Mouse (Mus musculus) myocyte (in vitro differentiated cells): ENCODE measurements around the gene Larp6. TPM values are rescaled to one million over a fixed set of nuclear protein-coding genes. Genes with fewer than 3 reads are reported as not detected.

Experiments used
- H3K27me3 ChIP-seq: one replicate; pipeline ENCODE4 v1.6.1; 2011; ENCODE audit not compliant: control insufficient read depth, insufficient read depth, insufficient read length
- H3K36me3 ChIP-seq: one replicate; pipeline ENCODE4 v1.6.1; 2011; ENCODE audit not compliant: control insufficient read depth, insufficient read depth
- H3K4me2 ChIP-seq: one replicate; pipeline ENCODE4 v1.6.1; 2011; ENCODE audit warnings: low read depth, control low read depth
- H3K4me3 ChIP-seq: one replicate; pipeline ENCODE4 v1.5.1; 2011; ENCODE audit warnings: mild to moderate bottlenecking, control low read depth, moderate library complexity
- H3K79me2 ChIP-seq: one replicate; pipeline ENCODE4 v1.6.1; 2011; ENCODE audit not compliant: control insufficient read depth, insufficient read depth
- H3ac ChIP-seq: one replicate; pipeline ENCODE4 v1.6.1; 2011; ENCODE audit not compliant: control insufficient read depth, insufficient read length
- CEBPB ChIP-seq: IDR thresholded peaks from 2 replicates; pipeline ENCODE4 v1.6.1; 2011; ENCODE audit warnings: mild to moderate bottlenecking, moderate library complexity; ENCODE audit not compliant: poor library complexity, insufficient read depth, severe bottlenecking
- E2F4 ChIP-seq: IDR thresholded peaks from one replicate; pipeline ENCODE4 v1.6.1; 2011; ENCODE audit warnings: mild to moderate bottlenecking, control low read depth, moderate library complexity; ENCODE audit not compliant: insufficient read depth
- MAX ChIP-seq: IDR thresholded peaks from one replicate; pipeline ENCODE4 v1.6.1; 2011; ENCODE audit warnings: low read depth, mild to moderate bottlenecking, control low read depth
- MYOD1 ChIP-seq, 3 experiments: IDR thresholded peaks; one replicate each; pipeline ENCODE4 v1.6.1; 2011; ENCODE audit warnings: control low read depth in 2 of 3, low read depth in 2 of 3, mild to moderate bottlenecking in 2 of 3, moderate library complexity in 1 of 3; ENCODE audit not compliant: insufficient read length in 2 of 3, control insufficient read depth in 1 of 3
- MYOG ChIP-seq, 3 experiments: IDR thresholded peaks; one replicate each; pipeline ENCODE4 v1.6.1; 2011; ENCODE audit warnings: control low read depth in 2 of 3, low read depth in 2 of 3, mild to moderate bottlenecking in 2 of 3; ENCODE audit not compliant: insufficient read length in 2 of 3, control insufficient read depth in 1 of 3, insufficient read depth in 1 of 3
- POLR2A ChIP-seq: IDR thresholded peaks from one replicate; pipeline ENCODE4 v1.6.1; 2011; ENCODE audit warnings: low read depth, mild to moderate bottlenecking, control low read depth, moderate library complexity; ENCODE audit not compliant: insufficient read length
- POLR2AphosphoS2 ChIP-seq: IDR thresholded peaks from one replicate; pipeline ENCODE4 v1.6.1; 2011; ENCODE audit warnings: low read depth, control low read depth; ENCODE audit not compliant: insufficient read length
- REST ChIP-seq: IDR thresholded peaks from one replicate; pipeline ENCODE4 v1.6.1; 2011; ENCODE audit warnings: mild to moderate bottlenecking, control low read depth, moderate library complexity; ENCODE audit not compliant: insufficient read depth, insufficient read length
- SRF ChIP-seq: IDR thresholded peaks from one replicate; pipeline ENCODE4 v1.6.1; 2011; ENCODE audit warnings: low read depth; ENCODE audit not compliant: control insufficient read depth, insufficient read length
- TCF12 ChIP-seq: IDR thresholded peaks from one replicate; pipeline ENCODE4 v1.6.1; 2011; ENCODE audit warnings: mild to moderate bottlenecking, control low read depth; ENCODE audit not compliant: poor library complexity, insufficient read depth, severe bottlenecking
- TCF3 ChIP-seq: IDR thresholded peaks from one replicate; pipeline ENCODE4 v1.6.1; 2011; ENCODE audit warnings: low read depth, control low read depth; ENCODE audit not compliant: insufficient read length
- USF1 ChIP-seq: IDR thresholded peaks from one replicate; pipeline ENCODE4 v1.6.1; 2011; ENCODE audit warnings: low read depth, mild to moderate bottlenecking, control low read depth, moderate library complexity
- polyA plus RNA-seq: library from polyadenylated mRNA; unstranded; fragments of >200 nt; fragmentation: generic; extraction: Trizol; gene quantifications from one replicate; pipeline ENCODE4 v1.2.1, GENCODE M21; 2012; ENCODE audit warnings: missing spikeins

Larp6 gene
- polyA plus RNA-seq, 1 experiment = 0.83 TPM

DNA sequence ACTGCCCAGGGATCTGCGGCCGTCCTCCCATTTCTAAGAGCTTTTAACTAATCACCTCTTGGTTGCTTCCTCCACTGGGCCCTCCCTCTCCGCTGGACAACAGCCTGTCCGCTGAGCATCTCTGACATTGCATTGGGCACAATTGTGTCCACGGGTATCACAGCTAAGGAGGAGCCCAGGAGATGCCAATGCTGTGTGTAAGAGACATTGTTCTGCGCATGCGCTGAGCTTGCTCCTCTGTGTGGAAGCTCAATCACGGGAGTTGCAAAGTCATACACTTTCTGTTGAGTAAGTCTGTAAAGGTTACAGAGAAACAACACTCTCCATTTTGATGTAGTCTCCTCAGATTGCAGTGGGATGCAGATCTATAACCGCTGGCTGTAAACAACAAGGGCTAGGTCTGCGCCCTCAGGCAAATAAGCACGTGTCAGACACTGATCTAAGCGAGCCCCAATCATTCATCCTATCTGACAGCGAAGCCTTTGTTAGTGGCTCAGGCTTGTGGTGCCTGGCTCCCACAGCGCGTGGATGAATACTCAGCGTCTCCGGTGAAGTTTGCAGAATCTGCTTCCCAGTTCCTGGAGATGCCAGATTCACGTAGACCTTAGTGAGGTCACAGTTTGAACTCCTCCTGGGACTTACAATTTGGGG is 13.1 kb upstream of the Larp6 start:
- H3K79me2 ChIP-seq = no peaks in the 10 kb centered on the region
- H3K4me3 ChIP-seq = no peak overlapping the region
- no peaks in the 10 kb centered on the region for H3K27me3 ChIP-seq
- H3K36me3 ChIP-seq = no peaks in the 10 kb centered on the region
- H3ac ChIP-seq = no peak overlapping the region
- H3K4me2 ChIP-seq = no peak overlapping the region
- TF ChIP-seq TCF12 = no peak
- TF ChIP-seq TCF3 = no peak
- TF ChIP-seq MYOG (IDR thresholded peaks at IDR 0.05; ENCODE audit: control insufficient read depth in 1 of 3, insufficient read depth in 1 of 3, insufficient read length in 2 of 3, low read depth in 2 of 3) = no peak
- TF ChIP-seq E2F4 = no peak
- TF ChIP-seq USF1 = no peak
- TF ChIP-seq POLR2A = no peak
- no peak for TF ChIP-seq SRF
- no peak for TF ChIP-seq CEBPB
- no peak for TF ChIP-seq MYOD1 (IDR thresholded peaks at IDR 0.05; ENCODE audit: control insufficient read depth in 1 of 3, insufficient read length in 2 of 3, low read depth in 2 of 3)

DNA sequence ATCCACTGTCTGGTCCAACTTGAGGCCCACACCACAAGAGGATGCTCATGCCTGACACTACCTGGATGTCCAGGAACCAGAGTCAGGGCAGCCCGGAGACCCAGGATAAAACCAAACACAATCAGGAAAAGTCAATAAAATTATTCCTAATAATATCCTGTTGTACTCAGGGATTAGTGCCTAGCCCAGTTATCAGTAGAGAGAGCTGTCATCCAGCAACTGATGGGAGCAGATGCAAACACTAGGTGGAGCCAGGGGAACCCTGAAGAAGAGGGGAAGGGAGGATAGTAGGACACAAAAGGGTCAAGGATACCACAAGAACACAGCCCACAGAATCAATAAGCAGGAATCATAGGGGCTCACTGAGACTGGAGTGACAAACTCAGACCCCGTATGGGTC is 5.2 kb upstream of the Larp6 start:
- TF ChIP-seq POLR2A (no peak), MAX (no peak), CEBPB (no peak), USF1 (no peak)

DNA sequence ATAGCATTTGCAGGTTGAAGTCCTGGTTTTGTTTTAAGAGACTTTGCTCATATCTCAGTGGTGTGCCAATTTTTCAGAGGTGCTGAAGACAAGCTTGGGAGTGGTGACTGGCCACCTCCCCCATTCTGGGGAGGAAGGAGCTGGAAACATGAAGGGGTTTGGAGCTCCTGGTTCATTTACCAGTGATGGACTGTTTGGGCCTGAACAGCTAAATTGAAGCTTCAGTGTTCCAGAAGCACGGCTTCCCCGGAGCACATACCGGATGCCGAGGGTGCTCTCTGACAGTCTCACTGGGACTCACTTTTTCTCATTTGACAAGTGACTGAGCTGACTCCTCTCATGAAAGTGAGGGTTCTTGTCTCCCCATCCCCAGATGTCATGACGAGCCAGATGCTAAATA is 4.2 kb upstream of the Larp6 start:
- Histone ChIP-seq H3K4me2 (no peak overlapping the region), H3ac (no peak overlapping the region), H3K36me3 (no peaks in the 10 kb centered on the region), H3K27me3 (no peaks in the 10 kb centered on the region), H3K79me2 (no peaks in the 10 kb centered on the region), H3K4me3 (no peak overlapping the region)
- TF ChIP-seq E2F4 = no peak
- no peak for TF ChIP-seq POLR2A
- TF ChIP-seq MYOG (IDR thresholded peaks at IDR 0.05; ENCODE audit: control insufficient read depth in 1 of 3, insufficient read depth in 1 of 3, insufficient read length in 2 of 3, low read depth in 2 of 3) = no peak
- TF ChIP-seq MAX = no peak
- TF ChIP-seq MYOD1 (IDR thresholded peaks at IDR 0.05; ENCODE audit: control insufficient read depth in 1 of 3, insufficient read length in 2 of 3, low read depth in 2 of 3) = no peak
- no peak for TF ChIP-seq SRF
- TF ChIP-seq TCF12 = no peak
- TF ChIP-seq POLR2AphosphoS2 = no peak
- no peak for TF ChIP-seq USF1
- no peak for TF ChIP-seq REST
- TF ChIP-seq TCF3 = no peak
- TF ChIP-seq CEBPB = no peak

More for the DNA sequence above, 5.2 kb upstream of the Larp6 start:
- Histone ChIP-seq H3K4me3 (no peak overlapping the region), H3K4me2 (no peak overlapping the region), H3K36me3 (no peaks in the 10 kb centered on the region), H3K27me3 (no peaks in the 10 kb centered on the region), H3K79me2 (no peaks in the 10 kb centered on the region), H3ac (no peak overlapping the region)

DNA sequence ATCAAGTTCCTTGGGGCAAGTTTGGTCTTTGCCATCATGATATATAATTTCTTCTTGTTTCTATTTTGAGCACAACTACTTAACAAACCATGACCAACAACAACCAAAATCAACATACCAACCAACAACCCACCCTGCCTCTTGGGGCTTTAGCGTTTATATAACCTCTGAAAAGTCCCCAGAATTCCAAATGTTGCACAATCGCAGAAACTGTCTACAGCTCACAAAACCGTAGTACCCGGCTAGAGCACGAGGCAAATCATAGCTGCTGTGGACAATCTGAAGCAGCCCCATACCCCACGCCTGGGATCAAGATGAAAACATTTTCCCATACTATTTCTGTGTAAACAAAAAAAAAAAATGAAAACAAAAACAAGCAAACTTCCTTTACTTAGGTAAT is 3.1 kb upstream of the Larp6 start:
- peak; percentile 12; the same call in 1 of the 2 replicates for TF ChIP-seq CEBPB
- no peak for TF ChIP-seq E2F4
- TF ChIP-seq POLR2AphosphoS2 = no peak
- Histone ChIP-seq H3K4me3 (no peak overlapping the region), H3K4me2 (no peak overlapping the region), H3K36me3 (no peaks in the 10 kb centered on the region), H3K79me2 (no peaks in the 10 kb centered on the region), H3K27me3 (no peaks in the 10 kb centered on the region), H3ac (no peak overlapping the region)

DNA sequence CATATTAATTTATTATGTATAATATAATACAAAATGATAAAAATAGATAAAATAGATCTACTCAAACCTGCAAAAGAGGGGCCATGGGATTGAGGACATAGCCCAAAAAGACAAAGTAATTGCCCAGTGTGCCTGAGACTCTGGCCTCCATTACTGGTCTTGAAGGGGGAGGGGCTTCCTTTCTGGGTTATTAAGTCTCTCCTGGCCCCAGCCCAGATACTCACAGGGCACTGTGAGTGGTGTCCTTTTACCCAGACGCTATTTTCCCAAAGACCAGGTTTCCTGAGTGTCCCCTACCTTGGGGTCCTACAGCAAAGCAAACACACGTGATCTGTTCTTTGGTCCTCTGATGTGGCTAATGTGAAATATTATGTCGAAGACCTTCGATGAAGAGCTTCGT is 778 bp upstream of the Larp6 start:
- no peak for TF ChIP-seq USF1
- TF ChIP-seq POLR2A = no peak
- no peak for TF ChIP-seq POLR2AphosphoS2
- no peak for TF ChIP-seq MYOG (IDR thresholded peaks at IDR 0.05; ENCODE audit: control insufficient read depth in 1 of 3, insufficient read depth in 1 of 3, insufficient read length in 2 of 3, low read depth in 2 of 3)
- no peak for TF ChIP-seq SRF
- no peak for TF ChIP-seq MAX
- TF ChIP-seq TCF12 = no peak
- Histone ChIP-seq H3K79me2 (no peaks in the 10 kb centered on the region), H3K4me2 (no peak overlapping the region), H3K4me3 (no peak overlapping the region), H3K36me3 (no peaks in the 10 kb centered on the region), H3ac (no peak overlapping the region), H3K27me3 (no peaks in the 10 kb centered on the region)
